Mouse (Mus musculus): ENCODE measurements at regions not wholly inside any gene's neighbourhood (a gene's known extent, or its start where the extent isn't known, plus 50 kb on each side); places are given as distances from the start of the nearest gene placed in this dataset.

- peaks cover 10% of the 10 kb centered on the region for H3K4me1 ChIP-seq (replicated peaks)
- WGBS = 83% methylated on average over 1 of the region's 1 CpGs
- no peaks in the 10 kb centered on the region for H3K36me3 ChIP-seq
- no peak overlapping the region for H3K4me2 ChIP-seq
- no peak for ATAC-seq (ENCODE audit: insufficient number of reproducible peaks, low FRiP score)
- H3K9ac ChIP-seq = no peak overlapping the region
- H3K27me3 ChIP-seq (replicated peaks) = no peaks in the 10 kb centered on the region
- H3K9me3 ChIP-seq (replicated peaks) = no peaks in the 10 kb centered on the region
- no peak overlapping the region for H3K4me3 ChIP-seq
- no peak overlapping the region for H3K27ac ChIP-seq (ENCODE audit: poor library complexity, severe bottlenecking)
Observed at GRCm38 (mm10) chr13:5548768-5549167, 312.5 kb upstream of the Klf6 start.

GRCm38 (mm10) chr13:5549175-5549574 lies 312.1 kb upstream of the Klf6 start:
- Histone ChIP-seq H3K36me3 (no peaks in the 10 kb centered on the region), H3K9me3 (replicated peaks) (no peaks in the 10 kb centered on the region), H3K9ac (no peak overlapping the region), H3K27ac (ENCODE audit: poor library complexity, severe bottlenecking) (no peak overlapping the region), H3K4me2 (no peak overlapping the region), H3K27me3 (replicated peaks) (no peaks in the 10 kb centered on the region), H3K4me1 (replicated peaks) (peaks cover 13% of the 10 kb centered on the region), H3K4me3 (no peak overlapping the region)
- WGBS = 90% methylated on average over 4 of the region's 4 CpGs
- no peak for ATAC-seq (ENCODE audit: insufficient number of reproducible peaks, low FRiP score)

DNA sequence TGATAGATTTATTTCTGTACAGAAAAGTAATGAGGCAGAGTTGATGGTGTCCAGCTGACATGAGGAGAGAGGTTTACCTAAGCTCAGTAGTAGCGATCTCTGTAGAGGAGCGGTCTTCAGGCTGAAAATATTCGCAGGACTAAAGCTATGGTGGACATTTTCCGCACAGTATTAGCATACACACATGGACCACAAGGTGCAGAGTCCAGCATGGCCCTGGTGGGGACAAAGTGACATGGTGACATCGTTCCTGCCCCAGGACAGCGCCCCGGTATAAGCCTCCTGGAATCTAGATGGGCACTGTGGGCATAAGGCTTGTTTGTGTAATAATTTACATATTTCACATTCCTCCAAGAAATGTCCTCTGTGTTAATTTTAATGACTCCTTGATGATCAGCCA lies 311.5 kb upstream of the Klf6 start:
- Histone ChIP-seq H3K27ac (ENCODE audit: poor library complexity, severe bottlenecking) (no peak overlapping the region), H3K4me1 (replicated peaks) (peaks cover 13% of the 10 kb centered on the region), H3K9me3 (replicated peaks) (no peaks in the 10 kb centered on the region), H3K4me2 (no peak overlapping the region), H3K4me3 (no peak overlapping the region), H3K36me3 (no peaks in the 10 kb centered on the region), H3K27me3 (replicated peaks) (no peaks in the 10 kb centered on the region), H3K9ac (no peak overlapping the region)
- no peak for ATAC-seq (ENCODE audit: insufficient number of reproducible peaks, low FRiP score)
- 94% methylated on average over 7 of the region's 7 CpGs for WGBS

GRCm38 (mm10) chr13:5550354-5550753 lies 310.9 kb upstream of the Klf6 start:
- H3K9me3 ChIP-seq (replicated peaks) = no peaks in the 10 kb centered on the region
- no peak overlapping the region for H3K9ac ChIP-seq
- no peak for ATAC-seq (ENCODE audit: insufficient number of reproducible peaks, low FRiP score)
- H3K4me1 ChIP-seq (replicated peaks) = peaks cover 13% of the 10 kb centered on the region
- no peaks in the 10 kb centered on the region for H3K27me3 ChIP-seq (replicated peaks)
- H3K4me3 ChIP-seq = no peak overlapping the region
- no peak overlapping the region for H3K27ac ChIP-seq (ENCODE audit: poor library complexity, severe bottlenecking)
- WGBS = 95% methylated on average over 3 of the region's 3 CpGs
- H3K36me3 ChIP-seq = no peaks in the 10 kb centered on the region
- no peak overlapping the region for H3K4me2 ChIP-seq

GRCm38 (mm10) chr13:5551131-5551530 lies 310.2 kb upstream of the Klf6 start:
- no peak overlapping the region for H3K9ac ChIP-seq
- no peaks in the 10 kb centered on the region for H3K9me3 ChIP-seq (replicated peaks)
- H3K27ac ChIP-seq (ENCODE audit: poor library complexity, severe bottlenecking) = no peak overlapping the region
- 86% methylated on average over 4 of the region's 4 CpGs for WGBS
- H3K4me2 ChIP-seq = no peak overlapping the region
- H3K36me3 ChIP-seq = no peaks in the 10 kb centered on the region
- no peak for ATAC-seq (ENCODE audit: insufficient number of reproducible peaks, low FRiP score)
- no peak overlapping the region for H3K4me3 ChIP-seq
- H3K27me3 ChIP-seq (replicated peaks) = no peaks in the 10 kb centered on the region
- peaks cover 11% of the 10 kb centered on the region for H3K4me1 ChIP-seq (replicated peaks)

- no peaks in the 10 kb centered on the region for H3K27me3 ChIP-seq (replicated peaks)
- H3K4me3 ChIP-seq = no peak overlapping the region
- H3K27ac ChIP-seq (ENCODE audit: poor library complexity, severe bottlenecking) = no peak overlapping the region
- ATAC-seq (ENCODE audit: insufficient number of reproducible peaks, low FRiP score) = no peak
- H3K9ac ChIP-seq = no peak overlapping the region
- H3K36me3 ChIP-seq = no peaks in the 10 kb centered on the region
- H3K9me3 ChIP-seq (replicated peaks) = no peaks in the 10 kb centered on the region
- no peak overlapping the region for H3K4me2 ChIP-seq
- H3K4me1 ChIP-seq (replicated peaks) = peaks cover 3% of the 10 kb centered on the region; the same call in 1 of the 2 replicates
Observed at GRCm38 (mm10) chr13:5553461-5553860, 307.8 kb upstream of the Klf6 start.

DNA sequence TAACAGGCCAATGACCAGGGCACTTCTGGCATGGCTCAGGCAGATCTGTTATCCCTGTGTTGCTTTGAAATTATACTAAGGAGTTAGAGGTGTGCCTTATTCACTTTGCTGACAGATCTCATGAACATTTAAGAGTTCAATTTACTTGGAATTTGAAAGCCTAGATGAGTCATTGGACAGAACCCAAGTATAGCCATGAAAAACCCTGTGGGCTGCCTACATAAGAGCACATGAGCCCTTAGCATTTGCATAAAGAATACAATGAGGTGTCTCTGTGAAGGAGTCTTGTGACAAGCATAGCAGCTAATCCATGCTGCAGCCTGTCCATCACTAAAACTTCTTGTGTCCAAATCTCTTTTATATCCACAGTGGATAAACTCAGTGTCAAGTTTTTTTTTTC lies 303.2 kb upstream of the Klf6 start:
- Histone ChIP-seq H3K4me1 (replicated peaks) (peaks cover 3% of the 10 kb centered on the region; the same call in 1 of the 2 replicates), H3K4me2 (no peak overlapping the region), H3K9me3 (replicated peaks) (no peaks in the 10 kb centered on the region), H3K36me3 (no peaks in the 10 kb centered on the region), H3K4me3 (no peak overlapping the region), H3K27ac (ENCODE audit: poor library complexity, severe bottlenecking) (no peak overlapping the region), H3K27me3 (replicated peaks) (no peaks in the 10 kb centered on the region), H3K9ac (no peak overlapping the region)
- ATAC-seq (ENCODE audit: insufficient number of reproducible peaks, low FRiP score) = no peak

DNA sequence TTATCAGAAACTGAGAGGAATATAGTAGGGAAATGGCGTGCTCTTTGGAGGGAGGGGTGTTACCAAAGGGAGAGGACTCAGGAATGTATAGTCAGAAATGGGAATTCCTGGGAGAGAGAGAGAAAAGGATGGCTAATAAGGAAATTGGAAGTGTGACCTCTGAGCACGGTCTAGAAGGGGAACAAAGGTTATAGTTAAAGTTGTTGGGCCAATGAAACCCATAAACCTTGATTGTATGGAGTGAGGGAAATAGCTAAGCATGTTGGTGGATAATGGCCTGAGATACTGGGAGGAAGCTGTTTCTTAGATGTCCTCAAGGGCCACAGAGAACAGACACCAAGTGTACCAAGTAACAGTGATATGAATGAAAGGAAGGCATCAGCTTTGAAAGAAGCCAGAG lies 294.8 kb upstream of the Klf6 start:
- WGBS = 70% methylated on average over 2 of the region's 2 CpGs
- Histone ChIP-seq H3K4me3 (no peak overlapping the region), H3K9me3 (replicated peaks) (no peaks in the 10 kb centered on the region), H3K4me2 (no peak overlapping the region), H3K36me3 (no peaks in the 10 kb centered on the region), H3K4me1 (replicated peaks) (no peaks in the 10 kb centered on the region), H3K9ac (no peak overlapping the region), H3K27ac (ENCODE audit: poor library complexity, severe bottlenecking) (no peak overlapping the region), H3K27me3 (replicated peaks) (no peaks in the 10 kb centered on the region)
- no peak for ATAC-seq (ENCODE audit: insufficient number of reproducible peaks, low FRiP score)

GRCm38 (mm10) chr13:5566896-5567295 lies 294.4 kb upstream of the Klf6 start:
- Histone ChIP-seq H3K27ac (ENCODE audit: poor library complexity, severe bottlenecking) (no peak overlapping the region), H3K9ac (no peak overlapping the region), H3K4me2 (no peak overlapping the region), H3K36me3 (no peaks in the 10 kb centered on the region), H3K27me3 (replicated peaks) (no peaks in the 10 kb centered on the region), H3K4me1 (replicated peaks) (no peaks in the 10 kb centered on the region), H3K4me3 (no peak overlapping the region), H3K9me3 (replicated peaks) (no peaks in the 10 kb centered on the region)
- no peak for ATAC-seq (ENCODE audit: insufficient number of reproducible peaks, low FRiP score)
- 92% methylated on average over 2 of the region's 2 CpGs for WGBS

DNA sequence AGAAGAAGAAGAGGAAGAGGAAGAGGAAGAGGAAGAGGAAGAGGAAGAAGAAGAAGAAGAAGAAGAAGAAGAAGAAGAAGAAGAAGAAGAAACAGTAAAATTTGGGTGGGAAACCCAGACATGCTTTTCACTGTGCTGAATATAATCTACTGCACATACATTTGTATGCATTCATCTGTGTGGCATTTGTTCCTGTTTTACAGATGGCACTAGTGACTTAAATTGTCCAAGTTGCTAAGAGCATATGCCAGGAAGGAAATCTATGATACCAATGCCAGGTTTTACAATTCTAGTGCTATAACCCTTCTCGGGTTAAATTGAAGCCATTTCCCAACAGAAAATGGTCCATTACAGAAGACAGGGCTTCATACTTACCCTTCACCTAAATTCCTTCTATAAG lies 291.7 kb upstream of the Klf6 start:
- no peaks in the 10 kb centered on the region for H3K4me1 ChIP-seq (replicated peaks)
- no peak overlapping the region for H3K4me3 ChIP-seq
- H3K9ac ChIP-seq = no peak overlapping the region
- no peaks in the 10 kb centered on the region for H3K9me3 ChIP-seq (replicated peaks)
- no peaks in the 10 kb centered on the region for H3K27me3 ChIP-seq (replicated peaks)
- ATAC-seq (ENCODE audit: insufficient number of reproducible peaks, low FRiP score) = no peak
- WGBS = 79% methylated on average over 1 of the region's 1 CpGs
- no peak overlapping the region for H3K27ac ChIP-seq (ENCODE audit: poor library complexity, severe bottlenecking)
- no peaks in the 10 kb centered on the region for H3K36me3 ChIP-seq
- H3K4me2 ChIP-seq = no peak overlapping the region

GRCm38 (mm10) chr13:5570386-5570785 lies 290.9 kb upstream of the Klf6 start:
- Histone ChIP-seq H3K4me2 (no peak overlapping the region), H3K4me1 (replicated peaks) (no peaks in the 10 kb centered on the region), H3K9me3 (replicated peaks) (no peaks in the 10 kb centered on the region), H3K36me3 (no peaks in the 10 kb centered on the region), H3K27me3 (replicated peaks) (no peaks in the 10 kb centered on the region), H3K4me3 (no peak overlapping the region), H3K27ac (ENCODE audit: poor library complexity, severe bottlenecking) (no peak overlapping the region), H3K9ac (no peak overlapping the region)
- 90% methylated on average over 2 of the region's 2 CpGs for WGBS
- no peak for ATAC-seq (ENCODE audit: insufficient number of reproducible peaks, low FRiP score)

DNA sequence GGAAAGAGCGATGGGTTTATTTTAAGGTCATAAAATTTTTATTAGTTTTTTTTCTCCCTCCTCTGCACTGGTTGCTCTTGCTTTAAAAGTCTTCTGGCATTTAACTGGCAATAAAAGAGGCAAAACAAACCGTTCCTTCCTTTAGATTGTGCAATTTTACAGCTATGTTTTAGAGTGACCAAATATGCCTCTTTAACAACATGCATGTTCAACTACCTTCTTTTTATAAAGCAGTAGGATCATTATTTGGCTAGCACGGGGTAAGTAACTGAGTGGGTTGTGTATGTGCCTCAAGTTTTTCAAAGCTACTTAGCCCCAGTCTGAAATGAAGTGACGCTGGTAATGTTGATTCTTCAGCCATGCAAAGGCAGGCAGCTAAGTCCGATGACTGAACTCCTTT lies 284.7 kb upstream of the Klf6 start:
- Histone ChIP-seq H3K27me3 (replicated peaks) (no peaks in the 10 kb centered on the region), H3K36me3 (no peaks in the 10 kb centered on the region), H3K27ac (ENCODE audit: poor library complexity, severe bottlenecking) (no peak overlapping the region), H3K4me2 (no peak overlapping the region), H3K4me1 (replicated peaks) (no peaks in the 10 kb centered on the region), H3K9me3 (replicated peaks) (no peaks in the 10 kb centered on the region), H3K9ac (no peak overlapping the region), H3K4me3 (no peak overlapping the region)
- no peak for ATAC-seq (ENCODE audit: insufficient number of reproducible peaks, low FRiP score)
- whole genome bisulfite sequencing = 78% methylated on average over 5 of the region's 5 CpGs
